Mouse (Mus musculus): ENCODE data around the gene Heatr3.

- TF ChIP-seq CTCF (IDR thresholded peaks at IDR 0.05): no peak
- no peak for TF ChIP-seq EP300 (IDR thresholded peaks at IDR 0.05; ENCODE audit: insufficient read depth, low read depth, low read length)
Observed at GRCm38 (mm10) chr8:88201641-88202040, 64.0 kb downstream of the Heatr3 start.

Measured in heart, adult 2 months (tissue).